Comparison of ENCODE assay signal across 23 mouse cellular contexts in the genomic region with DNA sequence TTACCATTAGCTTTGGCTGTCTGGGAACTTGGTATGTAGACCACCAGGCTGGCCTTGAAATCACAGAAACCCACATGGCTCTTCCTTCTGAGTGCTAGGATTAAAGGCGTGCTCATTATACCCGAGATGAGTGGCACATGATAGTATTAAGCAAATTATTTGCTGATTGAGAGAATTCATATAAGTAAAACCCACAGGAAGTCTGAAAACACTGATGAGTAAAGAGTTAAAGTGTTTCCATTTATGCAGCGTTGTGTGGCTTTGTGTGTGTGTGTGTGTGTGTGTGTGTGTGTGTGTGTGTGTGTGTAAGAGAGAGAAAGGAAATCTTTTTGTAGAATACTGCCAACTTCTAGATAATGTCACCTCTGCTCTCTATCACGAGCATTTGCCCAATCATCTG. TPM values are rescaled to one million over a fixed set of nuclear protein-coding genes. Genes with fewer than 3 reads are reported as not detected.
DNase-seq lines count a peak whose midpoint lies in the region; ATAC-seq lines count a peak whose summit lies in the region.
"Had no signal": no experiment of that assay in that cellular context is flagged by ENCODE, and none has a peak within 500 bp of the region (broad histone marks: within the 10 kb centered on the region; RNA-seq: fewer than 3 reads in every experiment).

No protein-coding gene starts in this region.

- H3K36me3 ChIP-seq in limb, embryonic 11.5 days (ENCODE audit: control insufficient read depth, insufficient read depth, low read length): no peaks in the 10 kb centered on the region
- peaks cover 16% of the 10 kb centered on the region; the same call in 1 of the 2 replicates for H3K36me3 ChIP-seq in limb, embryonic 10.5 days
- H3K36me3 ChIP-seq: embryonic facial prominence, embryonic 15.5 days had no signal

- H3K27me3 ChIP-seq in limb, embryonic 11.5 days (ENCODE audit: control insufficient read depth, insufficient read depth, low read length): no peaks in the 10 kb centered on the region
- no peaks in the 10 kb centered on the region for H3K27me3 ChIP-seq in limb, embryonic 10.5 days (ENCODE audit: low read depth, poor library complexity, severe bottlenecking)
- H3K27me3 ChIP-seq: embryonic facial prominence, embryonic 13.5 days; embryonic facial prominence, embryonic 15.5 days; forebrain, embryonic 12.5 days had no signal

- no peaks in the 10 kb centered on the region for H3K9me3 ChIP-seq in limb, embryonic 11.5 days (ENCODE audit: control insufficient read depth, low read length)
- no peaks in the 10 kb centered on the region for H3K9me3 ChIP-seq in limb, embryonic 10.5 days (replicated peaks)
- H3K9me3 ChIP-seq: embryonic facial prominence, embryonic 13.5 days; embryonic facial prominence, embryonic 15.5 days; forebrain, embryonic 10.5 days; forebrain, embryonic 12.5 days had no signal

- peak; percentile 6 for DNase-seq in limb, embryonic 11.5 days (ENCODE audit: low spot score)
- DNase-seq in limb, embryonic 10.5 days (ENCODE audit: low spot score): no peak
- peak; percentile 24 for DNase-seq in 416B (ENCODE audit: low read depth)
- DNase-seq in natural killer cell, adult 2 months (ENCODE audit: low spot score in 2 of 2): no peak
- DNase-seq: adrenal gland, adult 2 months; adrenal gland, postnatal 10 days; adrenal gland, postnatal 25 days; cerebellum, adult 11 months; cerebellum, adult 18-20 months; cerebellum, adult 8-10 months; cerebellum, adult 9-11 months; cerebellum, postnatal 14 days; cerebellum, postnatal 36 days; embryo, embryonic 11 days had no signal

- ATAC-seq in limb, embryonic 11.5 days (ENCODE audit: insufficient number of reproducible peaks, low FRiP score, low TSS enrichment, low read depth): no peak
- peak; percentile 74 for ATAC-seq in CD4-positive, CD25-positive, alpha-beta regulatory T cell, adult 4 months
- no peak for ATAC-seq in megakaryocyte progenitor cell, adult 5-6 weeks (replicated peaks; ENCODE audit: poor library complexity)
- ATAC-seq: forebrain, embryonic 14.5 days; forebrain, embryonic 16.5 days had no signal

- no peak overlapping the region for H3K9ac ChIP-seq in limb, embryonic 11.5 days (ENCODE audit: low read length)
- H3K9ac ChIP-seq: embryonic facial prominence, embryonic 13.5 days; embryonic facial prominence, embryonic 15.5 days; forebrain, embryonic 12.5 days had no signal

- WGBS in limb, embryonic 11.5 days: 90% methylated on average over 4 of the region's 4 CpGs
- WGBS in limb, embryonic 10.5 days: 89% methylated on average over 4 of the region's 4 CpGs

- H3K4me2 ChIP-seq in limb, embryonic 11.5 days (ENCODE audit: low read depth, severe bottlenecking): no peak overlapping the region
- H3K4me2 ChIP-seq: embryonic facial prominence, embryonic 13.5 days; embryonic facial prominence, embryonic 15.5 days; forebrain, embryonic 12.5 days had no signal

- H3K4me1 ChIP-seq in limb, embryonic 11.5 days (ENCODE audit: control insufficient read depth, insufficient read depth, low read length): no peaks in the 10 kb centered on the region; the same call in 1 of the 2 replicates
- H3K4me1 ChIP-seq in limb, embryonic 10.5 days: peaks cover under 1% of the 10 kb centered on the region; the same call in 1 of the 2 replicates

- no peak overlapping the region for H3K27ac ChIP-seq in limb, embryonic 11.5 days (replicated peaks; ENCODE audit: low read depth, low read length)
- no peak overlapping the region for H3K27ac ChIP-seq in limb, embryonic 10.5 days
- H3K27ac ChIP-seq: embryonic facial prominence, embryonic 13.5 days; embryonic facial prominence, embryonic 15.5 days; forebrain, embryonic 10.5 days; forebrain, embryonic 12.5 days had no signal

- H3K4me3 ChIP-seq in limb, embryonic 11.5 days (ENCODE audit: low read depth, low read length): no peak overlapping the region
- H3K4me3 ChIP-seq in limb, embryonic 10.5 days: no peak overlapping the region
- H3K4me3 ChIP-seq: embryonic facial prominence, embryonic 13.5 days; embryonic facial prominence, embryonic 15.5 days; erythroblast, embryonic 14.5 days; forebrain, embryonic 10.5 days; forebrain, embryonic 12.5 days had no signal

RNA-seq across cellular contexts. Expression of a gene that starts 33.6 kb away (rescaled TPM):
- 31.1 and 33.1 TPM in 2 replicates for polyA plus RNA-seq in limb, embryonic 11.5 days (2014; fragmentation: Nextera tagmentation; extraction: Ambion mirVana)
- polyA plus RNA-seq in limb, embryonic 10.5 days (2016; fragmentation: Nextera tagmentation; extraction: Ambion mirVana): 22.8 and 31.6 TPM in 2 replicates
- 10 to 100 TPM; 58.4 to 84.5 TPM for polyA plus RNA-seq in CD4-positive, CD25-positive, alpha-beta regulatory T cell, adult 4 months (2017; shearing (Covaris generic))
- 21.0 and 32.8 TPM in 2 replicates for total RNA-seq in megakaryocyte progenitor cell, adult 5-6 weeks (2015)
- 15.0 and 25.4 TPM in 2 replicates for total RNA-seq in megakaryocyte progenitor cell, adult 5-6 weeks (2017)

RNA-seq across cellular contexts. Expression of a gene that starts 44.1 kb away (rescaled TPM):
- 35.3 and 35.7 TPM in 2 replicates for polyA plus RNA-seq in limb, embryonic 11.5 days (2014; fragmentation: Nextera tagmentation; extraction: Ambion mirVana)
- polyA plus RNA-seq in limb, embryonic 10.5 days (2016; fragmentation: Nextera tagmentation; extraction: Ambion mirVana): 35.2 and 35.6 TPM in 2 replicates
- polyA plus RNA-seq in CD4-positive, CD25-positive, alpha-beta regulatory T cell, adult 4 months (2017; shearing (Covaris generic)): 10 to 100 TPM; 34.7 to 40.1 TPM
- total RNA-seq in megakaryocyte progenitor cell, adult 5-6 weeks (2015): 35.8 and 37.3 TPM in 2 replicates
- total RNA-seq in megakaryocyte progenitor cell, adult 5-6 weeks (2017): 36.1 and 44.1 TPM in 2 replicates

RNA-seq across cellular contexts. Expression of a gene that starts 52.2 kb away (rescaled TPM):
- polyA plus RNA-seq in limb, embryonic 11.5 days (2014; fragmentation: Nextera tagmentation; extraction: Ambion mirVana): 308 and 314 TPM in 2 replicates
- 276 and 293 TPM in 2 replicates for polyA plus RNA-seq in limb, embryonic 10.5 days (2016; fragmentation: Nextera tagmentation; extraction: Ambion mirVana)
- 100 to 1,000 TPM; 279 to 285 TPM for polyA plus RNA-seq in CD4-positive, CD25-positive, alpha-beta regulatory T cell, adult 4 months (2017; shearing (Covaris generic))
- total RNA-seq in megakaryocyte progenitor cell, adult 5-6 weeks (2015): 99.7 and 101 TPM in 2 replicates
- 129 and 133 TPM in 2 replicates for total RNA-seq in megakaryocyte progenitor cell, adult 5-6 weeks (2017)

Comparison
In these comparisons a context has a peak if more than half of its experiments do, and no peak if none do; other contexts are left out.
1. DNase-seq: peak in limb, embryonic 11.5 days (single experiment) and 416B (single experiment); none in limb, embryonic 10.5 days (single experiment) and natural killer cell, adult 2 months (0 of 2).